28 mouse cellular contexts compared by ENCODE assay signal in the genomic region with DNA sequence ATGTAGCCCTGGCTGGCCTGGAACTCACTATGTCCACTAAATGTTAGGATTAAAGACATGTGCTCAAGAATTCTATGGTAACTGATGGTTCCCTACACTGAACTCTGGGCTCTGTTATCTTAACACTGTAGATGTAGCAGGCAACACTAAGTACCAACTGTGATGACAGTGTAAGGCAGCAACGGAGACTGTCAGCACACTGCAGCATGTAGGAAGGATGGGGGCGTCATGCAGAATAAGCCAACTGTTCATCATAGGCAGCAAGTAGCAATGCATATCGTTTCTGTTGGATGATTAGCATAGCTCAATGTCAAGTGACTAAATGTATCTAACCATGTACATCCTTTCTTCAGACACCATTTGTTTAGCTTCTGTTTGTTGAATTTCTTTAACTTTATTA. TPM values are rescaled to one million over a fixed set of nuclear protein-coding genes. Genes with fewer than 3 reads are reported as not detected.
DNase-seq lines count a peak whose midpoint lies in the region; TF ChIP-seq lines count a peak whose summit lies in the region.
"Had no signal": no experiment of that assay in that cellular context is flagged by ENCODE, and none has a peak within 500 bp of the region (broad histone marks: within the 10 kb centered on the region; RNA-seq: fewer than 3 reads in every experiment).

No protein-coding gene starts in this region.

- no peak overlapping the region for H3K4me3 ChIP-seq in gastrocnemius, adult 2 months
- H3K4me3 ChIP-seq: embryonic facial prominence, embryonic 10.5 days; embryonic facial prominence, embryonic 15.5 days; forebrain, embryonic 13.5 days; hindbrain, embryonic 13.5 days; limb, embryonic 13.5 days; lung, embryonic 15.5 days; midbrain, embryonic 13.5 days; neural tube, embryonic 13.5 days had no signal

- no peak for TF ChIP-seq CTCF in gastrocnemius, adult 2 months (IDR thresholded peaks at IDR 0.05)

- peak; percentile 21 for DNase-seq in left cerebral cortex, adult 11 months (ENCODE audit: low spot score)
- DNase-seq in left cerebral cortex, postnatal 36 days (ENCODE audit: low spot score in 2 of 2) = no peak
- DNase-seq in right cerebral cortex, postnatal 36 days (ENCODE audit: low spot score in 2 of 2) = peak; percentile 14 to 56
- no peak for DNase-seq in right cerebral cortex, postnatal 10 days (ENCODE audit: low spot score in 2 of 2)
- DNase-seq in layer of hippocampus, adult 9-10 months (ENCODE audit: low spot score) = peak; percentile 29
- DNase-seq in heart, postnatal 14 days = no peak
- no peak for DNase-seq in gastrocnemius, adult 2 months
- DNase-seq: adrenal gland, postnatal 25 days; B cell, adult 2 months; cerebellum, adult 18-20 months; cerebellum, postnatal 10 days; gastrocnemius, postnatal 14 days; heart, postnatal 36 days; kidney, adult 8-10 months; thymus, postnatal 4 days had no signal

- H3K27ac ChIP-seq in gastrocnemius, adult 2 months = no peak overlapping the region
- H3K27ac ChIP-seq: embryonic facial prominence, embryonic 10.5 days; embryonic facial prominence, embryonic 15.5 days; forebrain, embryonic 13.5 days; hindbrain, embryonic 13.5 days; kidney, postnatal 0 days; limb, embryonic 13.5 days; lung, embryonic 15.5 days; midbrain, embryonic 13.5 days; neural tube, embryonic 13.5 days had no signal

- intact Hi-C loops in left cerebral cortex, postnatal 36 days (cut with DNase I) = no loop called here
- intact Hi-C loops in heart, postnatal 14 days (cut with DNase I) = no loop called here
- intact Hi-C loops in gastrocnemius, adult 2 months (cut with DNase I) = loop anchor here (10.0 kb wide), 1 partner anchor 171 kb away; no protein-coding TSS in a partner anchor

RNA-seq across cellular contexts. Expression of gene Lims1, which starts 29.0 kb away (rescaled TPM):
- total RNA-seq in left cerebral cortex, postnatal 36 days (2021) = 10 to 100 TPM; 21.2 to 23.2 TPM
- 100 to 1,000 TPM; 166 to 183 TPM for total RNA-seq in heart, postnatal 14 days (2021)
- 10 to 100 TPM; 36.1 to 54.7 TPM for total RNA-seq in gastrocnemius, adult 2 months (2021)

RNA-seq across cellular contexts. Expression of gene Gcc2, which starts 38.9 kb away (rescaled TPM):
- 10 to 100 TPM; 90.7 to 98.7 TPM for total RNA-seq in left cerebral cortex, postnatal 36 days (2021)
- total RNA-seq in heart, postnatal 14 days (2021) = 10 to 100 TPM; 23.2 to 27.2 TPM
- 10 to 100 TPM; 21.0 to 24.5 TPM for total RNA-seq in gastrocnemius, adult 2 months (2021)

RNA-seq across cellular contexts. Expression of gene Gm4981, which starts 57.7 kb away (rescaled TPM):
- not detected for total RNA-seq in left cerebral cortex, postnatal 36 days (2021)
- total RNA-seq in heart, postnatal 14 days (2021) = not detected
- not detected for total RNA-seq in gastrocnemius, adult 2 months (2021)
- total RNA-seq: adrenal gland, adult 18-20 months; adrenal gland, postnatal 25 days; gastrocnemius, postnatal 14 days; granulocyte monocyte progenitor cell, adult 5-6 weeks; heart, postnatal 36 days; left cerebral cortex, postnatal 10 days; megakaryocyte-erythroid progenitor cell, adult 5-6 weeks had no signal

Comparison
In these comparisons a context has a peak if more than half of its experiments do, and no peak if none do; other contexts are left out.
1. DNase-seq: peak in left cerebral cortex, adult 11 months (single experiment), right cerebral cortex, postnatal 36 days (2 of 2) and layer of hippocampus, adult 9-10 months (single experiment); none in left cerebral cortex, postnatal 36 days (0 of 2), right cerebral cortex, postnatal 10 days (0 of 2), heart, postnatal 14 days (0 of 2) and gastrocnemius, adult 2 months (single experiment).